Mouse (Mus musculus): ENCODE measurements around the gene Rab26. TPM values are rescaled to one million over a fixed set of nuclear protein-coding genes. Genes with fewer than 3 reads are reported as not detected.

The Rab26 gene
- polyA plus RNA-seq, 1 experiment from 2014 or later, result 6.6 TPM

DNA sequence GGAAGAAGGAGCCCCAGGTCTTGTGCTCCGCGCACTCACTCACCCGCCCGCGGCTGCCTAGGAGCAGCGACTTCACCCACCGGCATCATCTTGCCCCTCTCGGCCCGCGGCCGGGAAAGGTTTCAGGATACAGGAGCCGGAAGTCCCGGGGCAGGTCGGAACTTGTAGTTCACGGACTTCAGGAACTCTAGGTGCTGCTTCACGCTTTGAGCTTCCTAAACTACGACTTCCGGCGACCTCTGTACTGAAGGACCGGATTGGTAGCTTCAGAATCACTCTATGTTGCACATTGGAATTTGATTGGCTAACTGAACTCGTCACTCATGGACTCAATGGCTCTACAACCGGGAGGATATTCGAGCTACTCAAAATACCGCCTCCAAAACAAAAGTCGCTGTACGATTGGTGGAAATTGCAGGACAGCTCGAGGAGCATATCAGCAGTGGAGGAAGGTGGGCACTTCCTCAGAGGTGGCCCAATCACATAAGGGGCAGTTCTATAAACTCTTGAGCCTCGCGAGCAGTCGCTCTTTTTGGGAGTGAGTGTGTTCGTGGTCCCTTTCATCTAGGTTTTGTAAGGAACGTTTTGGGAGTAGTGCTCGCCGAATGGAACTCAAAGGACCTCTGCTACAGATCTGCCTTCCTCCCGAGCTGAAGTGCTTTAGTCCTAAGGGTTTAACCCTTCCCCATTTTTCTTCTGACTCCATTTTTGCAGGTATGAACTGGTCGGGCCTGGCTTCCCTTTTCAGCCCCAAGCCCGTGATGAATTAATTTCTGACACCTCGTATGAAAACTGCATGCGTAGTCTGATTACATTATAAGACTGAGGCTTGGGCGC lies 6.1 kb downstream of the Rab26 start, which contains the start of gene Traf7:
TSS of gene Traf7 (minus strand) at position 216 of the 837 bp plus-strand sequence.
- Histone ChIP-seq H3K36me3 (no peaks in the 10 kb centered on the region), H3K9me3 (no peaks in the 10 kb centered on the region), H3K27ac (replicated peaks) (peak within 1 kb of the TSS; percentile 86), H3K4me3 (peak within 1 kb of the TSS; percentile 93), H3K9ac (replicated peaks) (peak within 1 kb of the TSS; percentile 97), H3K27me3 (no peaks in the 10 kb centered on the region), H3K4me1 (peaks cover 58% of the 10 kb centered on the region), H3K4me2 (replicated peaks) (peak within 1 kb of the TSS; percentile 71)
- WGBS, result 0% methylated on average over 40 of the region's 40 CpGs
- peak; percentile 98 for ATAC-seq (replicated peaks)

DNA sequence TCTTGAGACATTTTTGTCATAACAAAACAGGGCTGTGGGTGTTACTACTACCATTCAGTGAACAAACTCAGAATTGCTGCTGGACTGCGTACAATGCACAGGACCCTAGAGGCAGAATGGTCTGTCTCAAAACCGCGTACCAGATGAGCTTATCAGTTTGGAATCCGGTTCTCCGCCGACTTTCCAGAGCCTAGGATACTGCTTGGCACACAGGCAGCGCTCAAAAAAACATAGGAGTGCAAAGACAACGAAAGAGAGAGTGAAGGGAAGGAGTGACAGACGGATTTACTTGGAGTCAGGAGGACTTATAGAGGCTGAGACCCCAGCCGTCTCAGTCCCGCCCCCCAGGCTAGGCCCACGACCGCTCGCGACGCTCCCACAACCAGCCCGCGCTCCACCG lies 6.7 kb downstream of the Rab26 start:
- H3K27ac ChIP-seq (replicated peaks), result peak overlapping the region; percentile 86
- H3K4me1 ChIP-seq, result peaks cover 53% of the 10 kb centered on the region
- H3K9ac ChIP-seq (replicated peaks), result peak overlapping the region; percentile 97
- H3K4me3 ChIP-seq, result peak overlapping the region; percentile 93
- WGBS, result under 1% methylated on average over 19 of the region's 19 CpGs
- H3K36me3 ChIP-seq, result no peaks in the 10 kb centered on the region
- H3K9me3 ChIP-seq, result no peaks in the 10 kb centered on the region
- peak overlapping the region; percentile 65 for H3K4me2 ChIP-seq (replicated peaks)
- H3K27me3 ChIP-seq, result no peaks in the 10 kb centered on the region
- peak; percentile 1; the same call in 1 of the 2 replicates for ATAC-seq (replicated peaks)

DNA sequence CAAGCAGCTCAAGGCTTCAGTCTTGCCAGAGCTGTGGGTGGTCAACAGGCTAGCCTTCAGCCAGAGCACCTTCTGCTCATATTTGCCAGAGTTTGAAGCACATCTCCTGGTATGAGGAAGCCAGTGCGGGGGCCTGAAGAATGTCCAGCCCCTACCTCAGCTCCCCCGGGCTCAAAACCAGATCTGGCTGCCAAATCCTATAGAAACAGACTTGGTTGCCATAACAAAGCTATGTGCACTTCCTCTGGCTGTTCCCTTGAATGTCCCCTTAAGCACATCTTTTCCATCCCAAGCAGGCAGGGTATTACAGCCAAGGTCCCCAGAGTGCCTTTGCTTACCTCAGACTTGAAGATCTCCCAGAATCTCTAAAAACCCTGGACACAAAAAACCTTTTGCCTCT lies 9.3 kb downstream of the Rab26 start:
- Histone ChIP-seq H3K4me3 (no peak overlapping the region), H3K9me3 (no peaks in the 10 kb centered on the region), H3K27ac (replicated peaks) (no peak overlapping the region), H3K36me3 (0 out of 2 replicates have a peak, but pooled peaks cover 2% of the 10 kb centered on the region), H3K4me1 (peaks cover 35% of the 10 kb centered on the region), H3K27me3 (no peaks in the 10 kb centered on the region), H3K4me2 (replicated peaks) (no peak overlapping the region), H3K9ac (replicated peaks) (no peak overlapping the region)
- ATAC-seq (replicated peaks), result no peak
- WGBS, result 89% methylated on average over 2 of the region's 2 CpGs

DNA sequence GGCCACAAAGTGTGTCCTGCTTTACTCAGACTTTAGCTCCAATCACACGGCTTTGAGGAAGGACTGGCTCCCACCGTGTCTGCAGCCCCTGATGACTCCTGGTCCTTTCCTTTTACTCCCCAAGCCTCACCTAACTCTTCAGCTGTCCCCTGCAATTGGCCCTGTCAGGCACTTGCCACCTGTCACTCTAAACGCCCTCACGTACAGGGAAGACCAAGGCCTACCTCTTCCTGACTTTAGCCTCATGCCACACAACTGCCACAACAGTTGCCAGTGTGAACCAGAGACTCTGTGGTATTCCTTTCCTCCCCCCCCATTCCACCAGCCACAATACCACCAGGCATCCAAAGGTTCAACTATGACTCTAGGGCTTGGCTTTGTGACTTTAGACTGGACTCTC lies 13.6 kb downstream of the Rab26 start:
- H3K4me3 ChIP-seq, result no peak overlapping the region
- peaks cover 30% of the 10 kb centered on the region for H3K36me3 ChIP-seq
- no peak overlapping the region for H3K4me2 ChIP-seq (replicated peaks)
- H3K9ac ChIP-seq (replicated peaks), result no peak overlapping the region
- H3K27ac ChIP-seq (replicated peaks), result no peak overlapping the region
- 83% methylated on average over 4 of the region's 4 CpGs for WGBS
- no peaks in the 10 kb centered on the region for H3K27me3 ChIP-seq
- peaks cover 6% of the 10 kb centered on the region for H3K4me1 ChIP-seq
- no peak for ATAC-seq (replicated peaks)
- no peaks in the 10 kb centered on the region for H3K9me3 ChIP-seq

DNA sequence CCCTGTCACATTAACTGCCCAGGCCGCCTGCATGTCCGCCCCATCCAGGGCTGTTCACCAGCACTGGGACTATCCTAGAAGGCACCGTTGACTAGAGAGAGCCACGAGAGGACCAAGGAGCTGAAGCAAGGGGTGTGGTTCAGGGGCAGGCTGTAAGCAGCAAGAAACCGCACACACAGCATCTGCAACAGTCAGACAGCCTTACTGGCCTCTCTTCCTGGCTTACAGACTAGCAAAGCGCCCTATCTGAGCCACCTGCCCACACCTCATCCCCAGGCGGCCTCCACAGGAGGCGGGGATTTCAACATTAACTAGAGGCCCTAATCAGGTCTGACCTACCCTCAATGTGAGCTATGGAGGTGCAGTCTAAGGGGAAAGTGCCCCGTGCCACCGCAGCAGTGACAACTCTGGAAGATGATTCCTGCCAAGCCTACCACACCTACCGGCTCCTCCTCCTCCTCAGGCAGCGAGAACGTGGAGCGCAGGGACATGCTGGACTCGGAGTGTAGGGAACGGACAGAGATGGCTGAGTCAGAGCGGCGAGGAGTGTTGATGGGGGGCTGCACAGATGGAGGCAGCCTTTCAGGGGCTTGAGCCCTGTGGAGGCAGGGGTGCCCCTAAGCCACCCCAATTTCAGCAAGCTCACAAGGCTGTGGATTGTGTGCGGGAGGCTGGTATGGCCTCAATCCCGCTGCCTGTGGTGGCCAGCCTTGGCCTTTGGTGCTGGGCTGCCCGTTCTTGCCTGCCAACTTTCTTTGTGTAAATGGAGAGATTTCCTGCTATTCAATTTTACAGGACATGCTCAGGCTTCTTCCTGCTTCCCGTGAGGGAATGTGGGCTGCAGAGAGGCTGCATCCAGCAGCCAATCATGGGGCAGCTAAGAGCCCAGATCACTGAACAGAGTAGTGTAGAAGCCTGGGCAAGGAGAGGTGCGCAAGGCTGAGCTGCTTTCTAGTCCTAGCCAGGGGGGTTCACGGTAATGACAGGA lies 19.4 kb downstream of the Rab26 start:
- H3K27ac ChIP-seq (replicated peaks), result 0 out of 2 replicates have a peak overlapping the region, but pooled peaks have one; percentile 5
- peak; percentile 9 for ATAC-seq (replicated peaks)
- H3K9ac ChIP-seq (replicated peaks), result no peak overlapping the region
- H3K4me2 ChIP-seq (replicated peaks), result no peak overlapping the region
- H3K36me3 ChIP-seq, result peaks cover 72% of the 10 kb centered on the region
- H3K27me3 ChIP-seq, result no peaks in the 10 kb centered on the region
- no peaks in the 10 kb centered on the region for H3K9me3 ChIP-seq
- H3K4me3 ChIP-seq, result no peak overlapping the region
- no peaks in the 10 kb centered on the region for H3K4me1 ChIP-seq
- 89% methylated on average over 24 of the region's 24 CpGs for WGBS

DNA sequence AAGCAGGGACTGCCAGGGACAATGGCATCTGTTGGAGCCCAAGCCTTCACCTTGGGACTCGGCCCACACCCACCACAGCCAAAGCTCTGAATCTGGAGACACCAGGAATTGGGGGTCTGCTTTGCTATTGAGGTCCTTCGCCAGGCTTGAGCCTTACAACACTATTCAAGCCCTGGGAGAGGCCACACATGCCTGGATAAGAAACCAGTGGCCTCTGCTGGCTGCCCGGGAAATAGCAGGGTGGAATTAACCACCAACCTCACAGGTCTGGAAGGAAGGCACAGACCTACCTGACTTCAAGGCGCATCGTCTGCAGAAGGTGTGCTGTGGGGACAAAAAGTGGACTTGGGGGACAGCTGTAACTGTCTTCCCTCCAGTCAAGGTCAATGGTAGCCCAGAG lies 20.4 kb downstream of the Rab26 start:
- no peaks in the 10 kb centered on the region for H3K27me3 ChIP-seq
- no peak overlapping the region for H3K27ac ChIP-seq (replicated peaks)
- no peak overlapping the region for H3K4me2 ChIP-seq (replicated peaks)
- no peaks in the 10 kb centered on the region for H3K9me3 ChIP-seq
- H3K4me1 ChIP-seq, result no peaks in the 10 kb centered on the region
- no peak overlapping the region for H3K9ac ChIP-seq (replicated peaks)
- H3K36me3 ChIP-seq, result peaks cover 78% of the 10 kb centered on the region
- H3K4me3 ChIP-seq, result no peak overlapping the region
- peak; percentile 62 for ATAC-seq (replicated peaks)
- WGBS, result 49% methylated on average over 5 of the region's 5 CpGs

DNA sequence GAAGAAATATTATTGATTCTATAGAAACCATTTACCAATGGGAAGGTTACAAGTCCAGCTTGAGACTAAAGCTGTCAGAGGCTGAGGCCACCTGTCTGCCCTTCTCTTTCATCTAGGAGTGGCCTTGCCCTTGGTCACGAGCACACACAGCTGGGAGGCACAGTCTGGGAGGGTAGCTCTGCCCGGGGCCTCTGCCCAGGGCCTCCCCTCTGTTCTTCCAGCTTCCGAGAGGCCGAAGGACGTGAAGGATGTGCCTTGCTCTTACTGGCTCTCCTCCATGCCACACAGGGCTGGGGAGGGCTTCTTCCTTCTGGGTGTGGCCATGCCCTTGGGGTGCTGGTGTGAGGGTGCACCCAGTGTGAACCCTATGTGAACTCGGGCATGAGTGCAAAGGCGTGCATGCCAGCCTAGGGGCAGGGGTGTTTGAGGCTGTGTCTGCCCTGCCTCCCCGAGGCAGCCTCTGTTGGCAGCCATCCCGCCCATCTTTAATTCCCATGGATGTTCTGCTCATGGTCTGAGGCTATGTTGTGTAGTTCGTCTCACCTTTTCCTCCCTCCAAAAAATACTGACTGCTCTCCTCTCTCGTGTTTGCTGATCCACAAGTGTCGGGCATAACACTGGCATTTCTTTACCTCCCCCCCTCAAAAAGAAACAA lies 26.1 kb downstream of the Rab26 start:
- H3K27ac ChIP-seq (replicated peaks), result no peak overlapping the region
- ATAC-seq (replicated peaks), result no peak
- H3K36me3 ChIP-seq, result peaks cover 76% of the 10 kb centered on the region
- H3K9ac ChIP-seq (replicated peaks), result no peak overlapping the region
- no peak overlapping the region for H3K4me2 ChIP-seq (replicated peaks)
- no peaks in the 10 kb centered on the region for H3K27me3 ChIP-seq
- H3K9me3 ChIP-seq, result no peaks in the 10 kb centered on the region
- WGBS, result 83% methylated on average over 12 of the region's 12 CpGs
- no peaks in the 10 kb centered on the region for H3K4me1 ChIP-seq
- H3K4me3 ChIP-seq, result no peak overlapping the region

DNA sequence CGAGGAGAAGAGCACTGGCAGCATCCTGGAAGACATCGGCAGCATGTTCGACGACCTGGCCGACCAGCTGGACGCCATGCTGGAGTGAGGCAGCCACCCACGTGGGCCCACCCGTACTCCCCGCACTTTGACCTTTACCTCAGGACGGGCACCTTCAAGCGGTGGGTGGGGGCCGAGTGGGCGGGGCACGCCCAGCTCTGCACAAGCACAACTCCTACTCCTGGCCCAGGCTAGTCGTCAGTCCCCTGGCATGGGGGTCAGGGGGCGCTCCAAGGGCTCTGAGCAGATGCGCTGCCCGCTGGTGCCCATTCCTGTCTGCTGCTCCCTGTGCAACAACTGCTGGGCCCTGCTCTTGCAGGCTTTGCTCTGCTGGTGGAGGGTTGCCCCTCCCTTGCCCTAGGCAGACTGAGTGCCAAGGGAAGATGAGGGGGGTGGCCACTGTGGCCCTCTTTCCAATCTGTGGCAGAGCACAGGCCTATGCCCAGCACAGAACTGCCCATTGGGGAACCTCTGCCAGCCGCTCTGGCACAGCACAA lies 26.8 kb downstream of the Rab26 start:
- Histone ChIP-seq H3K4me3 (no peak overlapping the region), H3K9me3 (no peaks in the 10 kb centered on the region), H3K27ac (replicated peaks) (no peak overlapping the region), H3K9ac (replicated peaks) (no peak overlapping the region), H3K4me1 (no peaks in the 10 kb centered on the region), H3K36me3 (peaks cover 83% of the 10 kb centered on the region), H3K27me3 (no peaks in the 10 kb centered on the region), H3K4me2 (replicated peaks) (no peak overlapping the region)
- no peak; the same call in 1 of the 2 replicates for ATAC-seq (replicated peaks)
- 60% methylated on average over 19 of the region's 19 CpGs for WGBS

DNA sequence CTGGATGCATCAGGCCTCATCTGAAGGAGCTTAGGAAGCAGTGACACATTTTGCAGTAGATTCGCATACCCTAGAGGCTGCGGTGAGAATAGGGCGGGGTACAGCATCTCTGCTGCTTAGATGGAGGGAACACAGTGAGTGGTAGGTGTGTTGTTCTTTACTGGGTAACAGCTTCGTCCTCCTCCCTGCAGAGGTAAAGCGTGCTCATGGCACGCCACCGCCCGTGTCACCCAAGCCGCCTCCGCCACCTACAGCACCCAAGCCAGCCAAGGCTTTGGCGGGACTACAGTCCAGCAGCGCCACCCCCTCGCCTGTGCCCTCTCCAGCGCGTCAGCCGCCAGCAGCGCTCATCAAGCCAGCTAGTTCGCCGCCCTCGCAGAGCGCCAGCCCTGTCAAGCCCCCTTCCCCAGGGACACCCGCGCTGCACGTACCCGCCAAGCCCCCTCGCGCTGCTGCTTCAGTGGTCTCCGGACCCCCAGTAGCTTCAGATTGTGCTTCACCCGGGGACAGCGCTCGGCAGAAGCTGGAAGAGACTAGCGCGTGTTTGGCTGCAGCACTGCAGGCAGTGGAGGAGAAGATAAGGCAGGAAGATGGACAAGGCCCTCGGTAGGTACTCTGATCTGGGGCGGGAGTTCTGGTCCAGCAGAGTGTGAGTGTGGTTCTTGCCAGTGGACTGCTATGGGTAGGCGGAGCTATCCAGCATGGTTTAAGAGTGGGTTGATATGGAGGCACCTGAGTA lies 27.5 kb downstream of the Rab26 start:
- Histone ChIP-seq H3K9me3 (no peaks in the 10 kb centered on the region), H3K4me2 (replicated peaks) (no peak overlapping the region), H3K9ac (replicated peaks) (no peak overlapping the region), H3K4me1 (no peaks in the 10 kb centered on the region), H3K27me3 (no peaks in the 10 kb centered on the region), H3K27ac (replicated peaks) (no peak overlapping the region), H3K36me3 (peaks cover 83% of the 10 kb centered on the region), H3K4me3 (no peak overlapping the region)
- 30% methylated on average over 35 of the region's 36 CpGs for WGBS
- ATAC-seq (replicated peaks), result no peak

DNA sequence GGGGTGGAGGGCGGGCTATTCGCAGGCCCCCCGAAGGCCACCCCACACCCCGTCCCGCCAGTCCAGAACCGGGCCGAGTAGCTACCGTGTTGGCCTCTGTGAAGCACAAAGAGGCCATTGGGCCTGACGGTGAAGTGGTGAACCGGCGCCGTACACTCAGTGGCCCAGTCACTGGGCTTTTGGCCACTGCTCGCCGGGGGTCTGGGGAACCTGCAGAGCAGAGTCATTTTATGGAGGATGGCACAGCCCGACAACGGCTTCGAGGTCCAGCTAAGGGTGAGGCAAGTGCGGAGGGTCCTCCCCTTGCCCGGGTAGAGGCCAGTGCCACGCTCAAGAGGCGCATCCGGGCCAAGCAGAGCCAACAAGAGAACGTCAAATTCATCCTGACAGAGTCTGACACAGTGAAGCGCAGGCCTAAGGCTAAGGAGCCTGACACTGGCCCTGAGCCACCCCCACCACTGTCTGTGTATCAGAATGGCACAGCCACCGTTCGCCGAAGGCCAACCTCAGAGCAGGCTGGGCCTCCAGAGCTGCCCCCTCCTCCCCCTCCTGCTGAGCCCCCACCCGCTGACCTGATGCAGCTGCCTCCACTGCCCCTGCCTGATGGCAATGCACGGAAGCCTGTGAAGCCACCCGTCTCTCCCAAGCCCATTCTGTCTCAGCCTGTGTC lies 28.6 kb downstream of the Rab26 start:
- Histone ChIP-seq H3K9ac (replicated peaks) (no peak overlapping the region), H3K4me3 (no peak overlapping the region), H3K36me3 (peaks cover 83% of the 10 kb centered on the region), H3K4me1 (no peaks in the 10 kb centered on the region), H3K27ac (replicated peaks) (no peak overlapping the region), H3K9me3 (no peaks in the 10 kb centered on the region), H3K27me3 (no peaks in the 10 kb centered on the region), H3K4me2 (replicated peaks) (no peak overlapping the region)
- no peak for ATAC-seq (replicated peaks)
- WGBS, result 93% methylated on average over 30 of the region's 30 CpGs

All from forebrain, embryonic 15.5 days (tissue).